Mouse (Mus musculus): ENCODE measurements around the gene Tmem200a.

DNA sequence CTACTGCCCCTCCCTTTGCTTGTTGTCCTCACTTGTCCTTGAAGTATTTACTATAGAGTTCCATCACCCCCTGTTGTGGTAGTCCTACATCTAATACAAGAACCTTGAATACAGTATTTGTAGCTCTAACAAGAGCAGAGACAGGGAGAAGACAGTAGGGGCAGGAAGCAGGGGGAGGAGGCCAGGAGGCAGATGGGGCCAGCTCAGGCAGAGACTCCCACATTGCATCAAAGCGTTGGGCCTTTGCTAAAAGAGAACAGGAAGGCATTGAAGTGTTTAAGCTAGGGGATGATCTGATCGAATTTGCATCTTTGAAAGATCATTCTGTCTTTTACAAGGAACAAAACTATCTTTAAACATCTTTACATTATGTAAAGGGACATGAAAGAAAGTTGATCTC is 133.0 kb downstream of the Tmem200a start:
- no peak for TF ChIP-seq CTCF (IDR thresholded peaks at IDR 0.05; ENCODE audit: borderline replicate concordance, extremely low read depth, insufficient read depth, insufficient read length)
- no peak for TF ChIP-seq POLR2A (IDR thresholded peaks at IDR 0.05; ENCODE audit: borderline replicate concordance, extremely low read depth, insufficient read depth, insufficient read length, poor library complexity, severe bottlenecking)

All from brain, embryonic 14.5 days (tissue).